8 mouse cellular contexts compared by ENCODE assay signal in the genomic region with DNA sequence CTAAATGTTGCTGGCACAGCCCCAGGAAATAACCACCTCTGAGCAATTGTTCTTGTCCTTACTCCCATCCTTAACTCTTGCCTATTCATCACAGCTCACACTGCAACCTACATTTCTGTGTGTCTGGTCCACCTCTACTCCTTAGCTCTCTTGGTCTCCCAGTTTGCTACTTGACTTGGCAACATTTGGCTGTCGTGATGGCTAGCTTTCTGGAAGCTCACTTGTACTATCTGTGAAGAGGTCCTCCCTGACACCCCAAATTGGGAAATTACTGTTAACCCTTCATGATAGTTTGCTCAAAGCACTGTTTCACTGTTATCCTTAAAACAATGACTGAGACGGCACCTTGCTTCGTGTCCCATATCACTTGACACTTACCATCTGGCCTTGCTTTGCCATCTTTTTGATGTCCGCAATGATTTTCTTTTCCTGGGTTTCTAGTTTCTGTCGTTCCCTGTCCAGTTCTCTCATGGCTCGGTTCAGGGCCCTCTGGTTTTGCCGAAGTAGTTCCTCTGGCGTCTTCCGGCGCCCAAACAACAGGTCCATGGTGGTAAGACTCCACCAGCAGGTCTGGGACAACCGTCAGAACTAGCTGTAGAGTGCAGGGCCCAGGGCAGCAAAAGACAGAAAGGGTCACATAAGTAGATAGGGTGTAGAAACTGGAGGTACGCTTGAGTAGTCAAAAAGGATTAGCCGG. TPM values are rescaled to one million over a fixed set of nuclear protein-coding genes. Genes with fewer than 3 reads are reported as not detected.
A peak's percentile ranks its signal among the peaks of the same experiment; 100 is the strongest.
DNase-seq lines count a peak whose midpoint lies in the region; ATAC-seq and TF ChIP-seq lines count a peak whose summit lies in the region.

No protein-coding gene starts in this region.

- peaks cover 37% of the 10 kb centered on the region for H3K4me1 ChIP-seq in heart, embryonic 13.5 days
- H3K4me1 ChIP-seq in MEL (ENCODE audit: control insufficient read depth in 1 of 2, insufficient read depth in 2 of 2, low read length in 2 of 2): peaks cover 0 to 19% of the 10 kb centered on the region in 2 experiments; a peak in 1 of 4 replicates
- H3K4me1 ChIP-seq in forebrain, postnatal 0 days (ENCODE audit: insufficient read depth): peaks cover 17% of the 10 kb centered on the region

- no peak for DNase-seq in heart, adult 18-20 months
- DNase-seq in MEL (ENCODE audit: low read depth, low spot score): peak; percentile 49
- no peak for DNase-seq in forebrain, postnatal 0 days
- DNase-seq in T-cell, adult 2 months (ENCODE audit: low spot score): no peak
- DNase-seq in adrenal gland, adult 8-10 months: no peak

- WGBS in heart, embryonic 13.5 days: 43% methylated on average over 13 of the region's 13 CpGs
- WGBS in forebrain, postnatal 0 days: 53% methylated on average over 13 of the region's 13 CpGs
- WGBS in macrophage (ENCODE audit: missing documents): 44% methylated on average over 13 of the region's 13 CpGs

- no peak for ATAC-seq in heart, embryonic 13.5 days (ENCODE audit: extremely low read depth, insufficient number of reproducible peaks, low FRiP score, low TSS enrichment)
- no peak for ATAC-seq in forebrain, postnatal 0 days
- no peak for ATAC-seq in activated CD4-positive, CD25-positive, alpha-beta regulatory T cell, adult 4 months

- peak overlapping the region; percentile 94 for H3K9ac ChIP-seq in heart, embryonic 13.5 days
- H3K9ac ChIP-seq in MEL (ENCODE audit: control insufficient read depth, low read depth, low read length, poor library complexity, severe bottlenecking): peak overlapping the region; percentile 76
- peak overlapping the region; percentile 76 for H3K9ac ChIP-seq in forebrain, postnatal 0 days

- no peak for TF ChIP-seq EP300 in MEL (IDR thresholded peaks at IDR 0.05; ENCODE audit: low read depth in 1 of 2, low read length in 2 of 2)

- H3K4me2 ChIP-seq in heart, embryonic 13.5 days: peak overlapping the region; percentile 96
- H3K4me2 ChIP-seq in forebrain, postnatal 0 days (ENCODE audit: low read depth): peak overlapping the region; percentile 90

- H3K79me2 ChIP-seq in MEL (ENCODE audit: control insufficient read depth, insufficient read depth, low read length, poor library complexity) (peaks cover 27% of the 10 kb centered on the region), macrophage (ENCODE audit: inconsistent target) (peaks cover 51% of the 10 kb centered on the region)

- H3K27ac ChIP-seq in heart, embryonic 13.5 days (replicated peaks): peak overlapping the region; percentile 93
- peak overlapping the region; percentile 86 for H3K27ac ChIP-seq in MEL (ENCODE audit: control insufficient read depth, low read depth, low read length)
- peak overlapping the region; percentile 91 for H3K27ac ChIP-seq in forebrain, postnatal 0 days (ENCODE audit: low read depth, low read length)
- peak overlapping the region; percentile 84 for H3K27ac ChIP-seq in macrophage

- no peaks in the 10 kb centered on the region for H3K9me3 ChIP-seq in heart, embryonic 13.5 days
- no peaks in the 10 kb centered on the region for H3K9me3 ChIP-seq in MEL (replicated peaks; ENCODE audit: insufficient read depth, low read length)
- no peaks in the 10 kb centered on the region for H3K9me3 ChIP-seq in forebrain, postnatal 0 days (ENCODE audit: low read length)

- H3K4me3 ChIP-seq in heart, embryonic 13.5 days: peak overlapping the region; percentile 87
- H3K4me3 ChIP-seq in MEL (ENCODE audit: control insufficient read depth in 1 of 2, insufficient read depth in 1 of 2, low read depth in 2 of 2, low read length in 2 of 2) (peak overlapping the region; percentile 58 to 77), macrophage (ENCODE audit: inconsistent target) (peak overlapping the region; percentile 90)
- H3K4me3 ChIP-seq in forebrain, postnatal 0 days (ENCODE audit: low read depth, low read length): peak overlapping the region; percentile 50

- no peak for TF ChIP-seq CTCF in MEL (IDR thresholded peaks at IDR 0.05 in 2 of 3, conservative IDR thresholded peaks at IDR 0.05 in 1 of 3; ENCODE audit: control insufficient read depth in 1 of 3, insufficient read depth in 1 of 3, low read depth in 2 of 3, low read length in 3 of 3, poor library complexity in 1 of 3, severe bottlenecking in 1 of 3)
- no peak for TF ChIP-seq CTCF in forebrain, postnatal 0 days (IDR thresholded peaks at IDR 0.05; ENCODE audit: low read depth)

- 0 out of 4 replicates have a peak, but pooled peaks of 1 of the 2 experiments have one; percentile 21 for TF ChIP-seq POLR2A in MEL (IDR thresholded peaks at IDR 0.05; ENCODE audit: control insufficient read depth in 1 of 2, insufficient read depth in 1 of 2, low read depth in 1 of 2, low read length in 2 of 2, poor library complexity in 1 of 2)

- H3K36me3 ChIP-seq in heart, embryonic 13.5 days: peaks cover 70% of the 10 kb centered on the region
- H3K36me3 ChIP-seq in MEL (ENCODE audit: control insufficient read depth in 1 of 2, insufficient read depth in 2 of 2, low read length in 2 of 2) (peaks cover 4 to 7% of the 10 kb centered on the region in 2 experiments; a peak in 3 of 4 replicates), macrophage (ENCODE audit: inconsistent target) (peaks cover 51% of the 10 kb centered on the region)
- H3K36me3 ChIP-seq in forebrain, postnatal 0 days (ENCODE audit: insufficient read depth): peaks cover 63% of the 10 kb centered on the region

- H3K27me3 ChIP-seq in heart, embryonic 13.5 days (replicated peaks): no peaks in the 10 kb centered on the region
- no peaks in the 10 kb centered on the region for H3K27me3 ChIP-seq in MEL (ENCODE audit: control insufficient read depth in 1 of 2, insufficient read depth in 2 of 2, low read length in 2 of 2)
- no peaks in the 10 kb centered on the region for H3K27me3 ChIP-seq in forebrain, postnatal 0 days (ENCODE audit: insufficient read depth, low read length)

- no peak for TF ChIP-seq RAD21 in MEL (IDR thresholded peaks at IDR 0.05; ENCODE audit: low read depth, low read length)

RNA-seq across cellular contexts. Expression of gene Chmp2a, which starts 1.0 kb away (rescaled TPM):
- 126 and 138 TPM in 2 replicates for polyA plus RNA-seq in heart, embryonic 13.5 days (2015; fragmentation: Nextera tagmentation; extraction: Ambion mirVana)
- total RNA-seq in heart, adult 18-20 months (2021): 100 to 1,000 TPM; 132 to 164 TPM
- 94.9 and 100 TPM in 2 replicates for total RNA-seq in MEL (2012; rRNA removed)
- polyA plus RNA-seq in MEL (2012; ENCODE audit: insufficient read depth in 1 of 2, insufficient read length in 2 of 2, low read depth in 1 of 2, low replicate concordance in 2 of 2, missing spikeins in 1 of 2): 100 to 1,000 TPM in 1 of 2 experiments, not detected in 1; 180 TPM
- total RNA-seq in forebrain, postnatal 0 days (2014; rRNA removed): 131 and 160 TPM in 2 replicates
- polyA plus RNA-seq in forebrain, postnatal 0 days (2015; fragmentation: Nextera tagmentation; extraction: Ambion mirVana): 210 and 239 TPM in 2 replicates
- total RNA-seq in macrophage (2018; cell fraction: chromatin; rRNA removed): 10 to 100 TPM; 40.0 to 77.2 (median 51.7) TPM
- total RNA-seq in macrophage (2018; cell fraction: cytosol; rRNA removed): 100 to 1,000 TPM; 178 to 275 (median 205) TPM
- 100 to 1,000 TPM in 4 of 26 experiments, 10 to 100 TPM in 22; 62.8 to 112 (median 86.2) TPM for total RNA-seq in macrophage (2018; cell fraction: nucleus; rRNA removed)
- polyA plus RNA-seq in macrophage (2018): 186 to 358 TPM (median 214 TPM) in 3 replicates
- 100 to 1,000 TPM; 235 to 249 (median 240) TPM for total RNA-seq in adrenal gland, adult 8-10 months (2022)
- 100 to 1,000 TPM; 300 to 349 TPM for polyA plus RNA-seq in activated CD4-positive, CD25-positive, alpha-beta regulatory T cell, adult 4 months (2017; shearing (Covaris generic))

RNA-seq across cellular contexts. Expression of gene Ube2m, which starts 4.5 kb away (rescaled TPM):
- polyA plus RNA-seq in heart, embryonic 13.5 days (2015; fragmentation: Nextera tagmentation; extraction: Ambion mirVana): 82.3 and 93.6 TPM in 2 replicates
- total RNA-seq in heart, adult 18-20 months (2021): 100 to 1,000 TPM; 177 to 187 TPM
- 134 and 148 TPM in 2 replicates for total RNA-seq in MEL (2012; rRNA removed)
- polyA plus RNA-seq in MEL (2012; ENCODE audit: insufficient read depth in 1 of 2, insufficient read length in 2 of 2, low read depth in 1 of 2, low replicate concordance in 2 of 2, missing spikeins in 1 of 2) (100 to 1,000 TPM in 1 of 2 experiments, not detected in 1; 336 TPM), macrophage (2018) (132 to 209 TPM (median 195 TPM) in 3 replicates)
- total RNA-seq in forebrain, postnatal 0 days (2014; rRNA removed): 336 and 344 TPM in 2 replicates
- polyA plus RNA-seq in forebrain, postnatal 0 days (2015; fragmentation: Nextera tagmentation; extraction: Ambion mirVana): 130 and 132 TPM in 2 replicates
- 100 to 1,000 TPM in 11 of 26 experiments, 10 to 100 TPM in 15; 38.9 to 176 (median 83.5) TPM for total RNA-seq in macrophage (2018; cell fraction: chromatin; rRNA removed)
- total RNA-seq in macrophage (2018; cell fraction: cytosol; rRNA removed): 100 to 1,000 TPM; 106 to 188 (median 131) TPM
- total RNA-seq in macrophage (2018; cell fraction: nucleus; rRNA removed): 100 to 1,000 TPM in 11 of 26 experiments, 10 to 100 TPM in 15; 40.5 to 157 (median 90.5) TPM
- 100 to 1,000 TPM; 168 to 169 (median 168) TPM for total RNA-seq in adrenal gland, adult 8-10 months (2022)
- 10 to 100 TPM; 15.3 to 16.9 TPM for polyA plus RNA-seq in activated CD4-positive, CD25-positive, alpha-beta regulatory T cell, adult 4 months (2017; shearing (Covaris generic))

RNA-seq across cellular contexts. Expression of gene Mzf1, which starts 21.0 kb away (rescaled TPM):
- polyA plus RNA-seq in heart, embryonic 13.5 days (2015; fragmentation: Nextera tagmentation; extraction: Ambion mirVana): 1.7 and 1.9 TPM in 2 replicates
- under 1 TPM; 0.07 to 0.21 TPM for total RNA-seq in heart, adult 18-20 months (2021)
- total RNA-seq in MEL (2012; rRNA removed): 0.77 and 0.85 TPM in 2 replicates
- 1 to 10 TPM in 1 of 2 experiments, not detected in 1; 2.4 TPM for polyA plus RNA-seq in MEL (2012; ENCODE audit: insufficient read depth in 1 of 2, insufficient read length in 2 of 2, low read depth in 1 of 2, low replicate concordance in 2 of 2, missing spikeins in 1 of 2)
- 11.8 and 15.1 TPM in 2 replicates for total RNA-seq in forebrain, postnatal 0 days (2014; rRNA removed)
- polyA plus RNA-seq in forebrain, postnatal 0 days (2015; fragmentation: Nextera tagmentation; extraction: Ambion mirVana): 10.1 and 12.9 TPM in 2 replicates
- total RNA-seq in macrophage (2018; cell fraction: chromatin; rRNA removed): 1 to 10 TPM in 16 of 26 experiments, under 1 TPM in 9, not detected in 1; 0.18 to 7.0 (median 1.9) TPM
- under 1 TPM; 0.08 to 0.71 (median 0.26) TPM for total RNA-seq in macrophage (2018; cell fraction: cytosol; rRNA removed)
- total RNA-seq in macrophage (2018; cell fraction: nucleus; rRNA removed): 1 to 10 TPM in 14 of 26 experiments, under 1 TPM in 11, not detected in 1; 0.21 to 7.7 (median 1.3) TPM
- polyA plus RNA-seq in macrophage (2018): 0.28 to 0.98 TPM (median 0.39 TPM) in 3 replicates
- 1 to 10 TPM; 3.2 to 7.5 (median 5.9) TPM for total RNA-seq in adrenal gland, adult 8-10 months (2022)
- under 1 TPM; 0.45 to 0.46 TPM for polyA plus RNA-seq in activated CD4-positive, CD25-positive, alpha-beta regulatory T cell, adult 4 months (2017; shearing (Covaris generic))

RNA-seq across cellular contexts. Expression of gene Zbtb45, which starts 23.8 kb away (rescaled TPM):
- 15.1 and 16.9 TPM in 2 replicates for polyA plus RNA-seq in heart, embryonic 13.5 days (2015; fragmentation: Nextera tagmentation; extraction: Ambion mirVana)
- 1 to 10 TPM; 7.3 to 7.4 TPM for total RNA-seq in heart, adult 18-20 months (2021)
- 15.8 and 16.8 TPM in 2 replicates for total RNA-seq in MEL (2012; rRNA removed)
- 10 to 100 TPM in 1 of 2 experiments, not detected in 1; 36.3 TPM for polyA plus RNA-seq in MEL (2012; ENCODE audit: insufficient read depth in 1 of 2, insufficient read length in 2 of 2, low read depth in 1 of 2, low replicate concordance in 2 of 2, missing spikeins in 1 of 2)
- total RNA-seq in forebrain, postnatal 0 days (2014; rRNA removed): 32.8 and 33.3 TPM in 2 replicates
- 25.0 and 29.3 TPM in 2 replicates for polyA plus RNA-seq in forebrain, postnatal 0 days (2015; fragmentation: Nextera tagmentation; extraction: Ambion mirVana)
- 10 to 100 TPM in 3 of 26 experiments, 1 to 10 TPM in 21, under 1 TPM in 2; 0.43 to 13.6 (median 4.0) TPM for total RNA-seq in macrophage (2018; cell fraction: chromatin; rRNA removed)
- total RNA-seq in macrophage (2018; cell fraction: cytosol; rRNA removed): 10 to 100 TPM in 14 of 26 experiments, 1 to 10 TPM in 12; 2.3 to 14.9 (median 10.7) TPM
- total RNA-seq in macrophage (2018; cell fraction: nucleus; rRNA removed): 10 to 100 TPM in 7 of 26 experiments, 1 to 10 TPM in 19; 1.3 to 16.1 (median 5.9) TPM
- 7.4 to 11.7 TPM (median 11.4 TPM) in 3 replicates for polyA plus RNA-seq in macrophage (2018)
- 10 to 100 TPM; 15.2 to 19.9 (median 17.5) TPM for total RNA-seq in adrenal gland, adult 8-10 months (2022)
- polyA plus RNA-seq in activated CD4-positive, CD25-positive, alpha-beta regulatory T cell, adult 4 months (2017; shearing (Covaris generic)): 1 to 10 TPM; 4.6 to 7.0 TPM

RNA-seq across cellular contexts. Expression of gene Trim28, which starts 34.7 kb away (rescaled TPM):
- 155 and 165 TPM in 2 replicates for polyA plus RNA-seq in heart, embryonic 13.5 days (2015; fragmentation: Nextera tagmentation; extraction: Ambion mirVana)
- 10 to 100 TPM; 93.5 to 96.6 TPM for total RNA-seq in heart, adult 18-20 months (2021)
- 605 and 702 TPM in 2 replicates for total RNA-seq in MEL (2012; rRNA removed)
- polyA plus RNA-seq in MEL (2012; ENCODE audit: insufficient read depth in 1 of 2, insufficient read length in 2 of 2, low read depth in 1 of 2, low replicate concordance in 2 of 2, missing spikeins in 1 of 2): 1,000 to 10,000 TPM in 1 of 2 experiments, 100 to 1,000 TPM in 1; 104 to 1,160 TPM
- total RNA-seq in forebrain, postnatal 0 days (2014; rRNA removed): 430 and 485 TPM in 2 replicates
- polyA plus RNA-seq in forebrain, postnatal 0 days (2015; fragmentation: Nextera tagmentation; extraction: Ambion mirVana): 209 and 211 TPM in 2 replicates
- total RNA-seq in macrophage (2018; cell fraction: chromatin; rRNA removed): 100 to 1,000 TPM in 14 of 26 experiments, 10 to 100 TPM in 12; 31.4 to 187 (median 105) TPM
- total RNA-seq in macrophage (2018; cell fraction: cytosol; rRNA removed): 100 to 1,000 TPM in 5 of 26 experiments, 10 to 100 TPM in 21; 51.8 to 113 (median 87.9) TPM
- 100 to 1,000 TPM in 7 of 26 experiments, 10 to 100 TPM in 19; 44.5 to 211 (median 78.7) TPM for total RNA-seq in macrophage (2018; cell fraction: nucleus; rRNA removed)
- 64.2 to 120 TPM (median 85.7 TPM) in 3 replicates for polyA plus RNA-seq in macrophage (2018)
- 100 to 1,000 TPM; 223 to 300 (median 260) TPM for total RNA-seq in adrenal gland, adult 8-10 months (2022)
- polyA plus RNA-seq in activated CD4-positive, CD25-positive, alpha-beta regulatory T cell, adult 4 months (2017; shearing (Covaris generic)): 10 to 100 TPM; 45.5 to 59.4 TPM
